Mouse (Mus musculus): ENCODE results near the gene Ctrc.

Ctrc gene

DNA sequence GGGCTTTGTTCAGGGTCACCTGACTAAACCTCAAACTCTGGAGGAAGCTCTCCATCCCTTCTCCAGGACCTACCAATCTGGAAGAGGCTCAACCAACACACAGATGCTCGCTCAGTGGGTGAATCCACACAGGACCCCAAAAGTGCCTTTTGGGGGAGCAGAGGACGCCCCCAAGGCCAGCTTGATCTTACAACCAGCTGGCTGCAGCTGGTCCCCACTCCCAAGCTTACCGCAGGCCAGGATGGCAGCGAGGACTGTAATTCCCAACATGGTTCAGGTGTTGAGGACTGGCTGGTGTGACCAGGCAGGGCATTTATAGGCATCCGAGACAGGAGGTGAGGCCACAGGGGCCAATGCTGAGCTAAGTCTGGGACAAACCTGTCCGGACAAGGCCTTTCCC is at the start of gene Ctrc:
TSS of gene Ctrc (minus strand) at position 361 of the 400 bp plus-strand sequence.
- DNase-seq (ENCODE audit: low spot score): no peak

- no peak for DNase-seq (ENCODE audit: low spot score)
Measured at GRCm38 (mm10) chr4:141895772-141896171, 49.6 kb upstream of the Ctrc start.

DNA sequence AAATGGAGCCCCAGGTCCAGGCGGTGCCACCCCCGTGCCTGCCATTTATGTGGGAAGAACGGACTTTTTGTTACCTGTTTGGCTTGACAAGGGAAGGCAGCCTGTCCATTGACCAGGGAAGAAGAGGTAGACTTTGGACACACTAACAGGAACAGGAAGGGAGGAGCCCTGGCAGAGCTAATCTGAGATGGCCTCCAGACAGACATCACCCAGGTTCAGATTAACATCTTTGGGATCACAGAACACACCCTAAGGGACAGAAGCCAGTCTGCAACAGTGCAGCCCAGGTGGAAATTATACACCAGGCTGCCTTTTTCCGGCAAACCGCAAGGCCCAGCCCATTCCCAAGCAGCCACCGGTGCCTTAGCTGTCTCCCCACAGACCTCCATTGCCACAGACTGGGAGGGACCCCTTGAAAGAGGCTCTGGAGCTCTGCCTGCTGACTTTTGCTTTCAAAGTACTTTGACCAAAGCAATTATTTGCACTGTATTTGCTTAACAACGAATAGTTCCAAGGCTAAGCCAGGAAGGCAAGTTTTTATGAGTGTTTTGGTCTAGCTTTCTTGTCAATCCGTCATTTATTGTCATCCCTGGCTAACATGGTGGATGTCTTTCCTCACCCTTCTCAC is 47.1 kb upstream of the Ctrc start:
- no peak for DNase-seq (ENCODE audit: low spot score)

DNA sequence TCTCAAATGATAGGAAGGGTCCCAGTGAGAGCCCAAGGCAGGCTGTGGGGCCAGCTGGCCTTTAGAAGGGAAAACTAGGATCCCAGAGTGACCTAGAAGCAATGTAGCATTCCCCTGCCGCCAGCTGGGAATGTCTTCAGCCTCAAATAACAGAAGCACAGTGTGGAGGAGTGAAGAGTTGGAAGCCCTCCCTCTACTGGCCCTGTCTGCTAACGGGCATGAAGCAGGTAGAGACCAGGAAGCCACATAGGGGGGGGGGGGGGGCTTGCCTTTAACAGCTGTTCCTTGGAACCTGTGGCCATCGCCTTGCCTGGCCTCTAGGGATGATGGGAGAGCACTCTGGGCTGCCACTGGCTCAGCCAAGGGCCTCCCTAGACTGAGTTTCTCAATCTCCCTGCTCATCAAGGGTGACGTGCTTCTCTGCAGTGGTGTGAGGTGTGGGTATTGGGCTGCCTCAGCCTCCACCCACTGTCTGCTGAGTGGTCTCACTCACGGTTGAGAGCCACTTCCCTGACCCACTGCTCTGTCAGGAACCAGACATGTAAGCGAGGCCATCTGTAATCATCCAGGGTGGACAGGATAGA is 40.3 kb upstream of the Ctrc start:
- DNase-seq (ENCODE audit: low spot score): no peak

DNA sequence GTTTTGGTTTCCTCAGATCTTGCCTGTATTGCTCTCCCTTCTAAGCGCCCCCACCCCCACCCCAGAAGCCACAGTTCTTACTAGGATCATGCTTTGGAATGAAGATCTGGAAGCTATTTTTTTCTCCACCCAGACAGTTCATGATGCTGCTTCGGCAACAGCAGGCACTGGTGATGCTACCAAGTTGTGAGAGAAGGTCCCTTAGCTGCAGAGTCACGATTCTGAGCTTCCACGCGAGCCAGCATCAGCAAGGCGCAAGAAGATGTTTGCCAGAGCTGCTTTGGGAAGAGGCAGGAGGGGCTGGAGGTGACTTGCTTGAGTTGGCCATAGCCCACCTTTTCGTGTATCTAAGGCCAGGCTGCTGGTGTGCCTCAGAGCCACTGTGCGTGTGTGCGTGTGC is 39.3 kb upstream of the Ctrc start:
- DNase-seq (ENCODE audit: low spot score): no peak

DNA sequence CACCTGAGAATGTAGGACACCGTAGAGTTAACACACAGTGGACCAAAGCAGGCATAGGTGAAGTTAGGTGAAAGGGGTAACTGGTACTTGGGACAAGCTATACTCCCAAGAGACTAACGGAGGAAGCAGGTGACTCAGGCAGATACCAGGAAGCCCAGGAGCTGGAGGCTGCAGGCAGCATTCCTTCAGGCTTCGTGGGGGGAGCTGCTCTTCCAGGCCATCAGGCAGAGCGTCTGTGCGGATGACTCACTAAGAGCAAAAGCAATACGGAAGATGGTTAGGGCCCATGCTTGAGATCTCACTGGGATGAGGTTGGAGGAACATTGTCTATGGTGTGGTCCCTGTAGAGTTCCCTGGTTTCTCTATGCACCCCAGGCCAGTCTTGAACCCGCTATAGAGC is 36.7 kb upstream of the Ctrc start:
- DNase-seq (ENCODE audit: low spot score): no peak

DNA sequence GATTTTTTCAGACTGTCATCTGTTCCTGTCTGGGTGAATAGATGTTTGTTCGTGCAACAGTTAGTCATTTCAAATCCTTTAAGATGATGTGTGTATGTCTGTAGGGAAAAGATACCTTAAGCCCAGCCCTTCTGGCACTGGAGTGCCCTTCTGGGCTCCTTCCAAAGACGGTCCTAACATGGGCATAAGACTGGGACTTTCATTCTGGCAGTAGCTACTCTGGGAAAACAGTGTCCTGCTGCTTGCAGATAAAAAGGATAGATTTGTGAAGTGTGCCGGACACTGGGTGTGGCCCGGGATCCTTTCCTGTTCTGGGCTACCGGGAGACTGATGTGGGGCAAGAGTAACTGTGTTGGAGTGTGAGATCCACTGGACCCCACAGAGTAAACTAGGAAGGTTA is 35.8 kb upstream of the Ctrc start:
- DNase-seq (ENCODE audit: low spot score): no peak

DNA sequence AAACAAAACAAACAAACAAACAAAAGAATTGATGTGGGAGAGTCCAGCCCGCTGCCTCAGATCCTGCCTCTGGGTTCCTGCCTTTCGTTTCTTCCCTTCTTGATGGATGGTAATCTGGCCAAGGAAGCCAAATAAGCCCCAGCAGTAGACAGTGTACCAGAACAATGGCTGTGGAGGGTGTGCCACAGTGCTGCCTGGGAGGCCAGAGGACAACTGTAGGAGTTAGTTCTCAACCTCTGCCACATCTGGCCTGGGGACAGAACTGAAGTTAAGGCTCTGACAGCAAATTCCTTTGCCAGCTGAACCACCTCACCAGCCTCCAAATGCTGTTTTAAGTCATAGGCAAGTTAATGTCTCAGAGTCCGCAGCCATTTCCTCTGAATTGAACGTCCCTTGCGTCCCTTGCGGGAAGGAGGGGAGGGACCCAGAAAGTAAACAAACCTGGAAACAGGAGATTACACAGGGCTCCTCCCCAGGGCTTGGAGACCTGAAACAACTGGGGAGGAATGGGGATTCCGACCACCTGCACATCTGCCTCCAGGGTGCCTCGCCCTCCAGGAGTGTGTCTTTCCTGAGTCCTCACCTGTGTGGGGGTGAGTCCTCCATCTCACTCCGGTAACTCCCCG is 35.2 kb upstream of the Ctrc start:
- no peak for DNase-seq (ENCODE audit: low spot score)

- DNase-seq (ENCODE audit: low spot score): no peak
Measured at GRCm38 (mm10) chr4:141879875-141880274, 33.7 kb upstream of the Ctrc start.

GRCm38 (mm10) chr4:141879074-141879473 is 32.9 kb upstream of the Ctrc start:
- DNase-seq (ENCODE audit: low spot score): no peak

DNA sequence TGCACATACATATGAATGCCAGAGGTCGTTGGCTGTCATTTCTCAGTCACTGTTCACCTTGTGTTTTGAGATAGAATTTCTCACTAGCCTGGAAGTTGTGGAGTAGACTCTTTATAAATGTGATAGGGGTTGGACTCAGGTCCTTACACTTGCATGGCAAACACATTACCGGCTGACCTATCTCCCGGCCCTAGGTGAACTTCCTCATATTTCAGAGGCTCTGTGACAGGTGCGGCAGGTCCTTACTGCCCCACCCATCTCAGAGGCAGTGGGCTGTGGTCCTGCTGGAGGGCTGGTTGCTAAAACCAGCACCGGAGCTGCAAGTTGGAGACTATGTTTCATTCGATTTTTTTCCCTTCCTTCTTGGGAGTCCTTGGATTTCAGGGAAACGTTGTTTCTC is 32.5 kb upstream of the Ctrc start:
- no peak for DNase-seq (ENCODE audit: low spot score)

- no peak for DNase-seq (ENCODE audit: low spot score)
Measured at GRCm38 (mm10) chr4:141875481-141876108, 29.4 kb upstream of the Ctrc start.

DNA sequence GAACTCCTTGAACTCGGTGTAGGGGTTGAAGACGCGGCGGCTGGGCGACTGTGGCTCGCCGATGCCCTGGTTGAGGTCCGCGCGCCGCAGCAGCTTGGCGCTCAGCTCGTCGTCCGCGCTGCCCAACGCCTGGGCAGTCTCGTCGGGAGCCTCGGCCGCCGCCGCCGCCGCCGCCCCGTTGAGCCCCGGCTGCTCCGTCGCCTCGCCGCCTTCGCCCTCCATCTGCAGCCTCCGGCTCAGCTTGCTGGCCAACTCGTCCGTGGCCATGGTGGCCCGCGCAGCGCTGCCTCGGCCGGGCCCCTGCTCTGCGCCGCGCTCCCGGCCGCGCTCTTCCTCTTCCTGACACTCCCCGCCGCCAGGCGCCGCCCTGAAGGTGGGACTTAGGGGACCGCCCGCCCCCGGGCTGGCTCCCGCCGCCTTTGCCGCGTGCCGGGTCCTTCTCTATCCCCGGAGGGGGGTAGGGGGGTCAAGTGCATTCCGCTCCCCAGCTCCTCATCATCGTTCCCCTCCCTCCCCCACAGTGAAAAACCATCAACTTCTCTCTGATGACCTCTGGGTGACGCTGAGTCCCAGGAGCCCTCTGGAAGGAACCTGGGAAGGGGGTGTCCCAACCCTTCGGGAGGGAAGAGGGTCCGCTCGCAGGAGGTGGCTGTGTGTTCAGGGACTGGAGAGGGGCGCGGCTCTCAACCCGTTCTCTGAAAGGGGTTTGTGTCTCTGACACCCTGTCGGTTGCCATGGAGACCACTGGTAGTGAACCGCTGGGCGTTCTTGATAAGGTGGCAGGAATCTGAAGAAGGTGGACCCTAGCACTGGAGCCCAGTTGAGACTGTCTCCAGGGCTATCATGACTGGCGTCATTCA is 28.7 kb upstream of the Ctrc start, which contains the start of gene Efhd2:
TSS of gene Efhd2 (minus strand) at position 320 of the 860 bp plus-strand sequence.
- peak; percentile 85 for DNase-seq (ENCODE audit: low spot score)

GRCm38 (mm10) chr4:141874111-141874600 is 28.0 kb upstream of the Ctrc start:
- DNase-seq (ENCODE audit: low spot score): no peak

DNA sequence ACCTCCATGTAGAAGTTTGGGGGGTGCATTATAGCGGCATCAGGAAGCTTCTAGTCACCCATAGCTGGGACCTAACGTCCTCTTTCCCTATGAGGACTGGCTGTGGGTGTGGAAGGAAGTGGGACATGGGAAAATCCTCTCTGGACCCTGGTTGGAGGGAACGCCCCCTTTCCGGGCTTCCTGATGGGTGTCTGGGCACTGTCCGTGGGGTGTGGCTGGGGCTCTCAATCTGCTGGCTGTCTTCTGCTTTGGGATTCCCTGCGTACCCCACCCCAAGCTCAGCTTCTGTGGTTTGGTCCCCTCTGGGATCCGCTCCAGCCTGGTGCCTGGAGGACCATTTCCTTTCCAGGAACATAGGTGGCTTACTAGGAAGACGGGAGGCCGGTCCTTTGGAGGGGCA is 26.8 kb upstream of the Ctrc start:
- DNase-seq (ENCODE audit: low spot score): no peak

- DNase-seq (ENCODE audit: low spot score): no peak
Measured at GRCm38 (mm10) chr4:141871909-141872308, 25.8 kb upstream of the Ctrc start.

DNA sequence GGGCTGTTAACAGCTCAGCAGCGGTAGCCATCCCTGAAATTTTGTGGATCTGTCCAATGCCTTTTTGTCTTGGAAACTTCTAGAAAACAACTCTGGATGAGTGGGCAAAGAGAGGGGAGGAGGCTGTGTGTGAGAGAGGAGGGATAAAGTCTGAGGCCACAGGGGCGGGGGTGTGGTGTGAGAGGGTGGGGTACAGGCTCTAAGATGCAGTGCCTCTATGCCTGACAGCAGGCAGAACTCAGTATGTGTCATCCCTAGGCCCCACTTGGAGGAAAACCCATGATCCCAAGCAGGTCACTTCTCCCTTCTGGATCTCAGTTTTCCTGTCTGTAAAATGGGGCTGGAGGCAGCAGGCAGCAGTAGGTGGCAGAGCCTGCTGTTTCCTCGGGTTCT is 25.2 kb upstream of the Ctrc start:
- no peak for DNase-seq (ENCODE audit: low spot score)

DNA sequence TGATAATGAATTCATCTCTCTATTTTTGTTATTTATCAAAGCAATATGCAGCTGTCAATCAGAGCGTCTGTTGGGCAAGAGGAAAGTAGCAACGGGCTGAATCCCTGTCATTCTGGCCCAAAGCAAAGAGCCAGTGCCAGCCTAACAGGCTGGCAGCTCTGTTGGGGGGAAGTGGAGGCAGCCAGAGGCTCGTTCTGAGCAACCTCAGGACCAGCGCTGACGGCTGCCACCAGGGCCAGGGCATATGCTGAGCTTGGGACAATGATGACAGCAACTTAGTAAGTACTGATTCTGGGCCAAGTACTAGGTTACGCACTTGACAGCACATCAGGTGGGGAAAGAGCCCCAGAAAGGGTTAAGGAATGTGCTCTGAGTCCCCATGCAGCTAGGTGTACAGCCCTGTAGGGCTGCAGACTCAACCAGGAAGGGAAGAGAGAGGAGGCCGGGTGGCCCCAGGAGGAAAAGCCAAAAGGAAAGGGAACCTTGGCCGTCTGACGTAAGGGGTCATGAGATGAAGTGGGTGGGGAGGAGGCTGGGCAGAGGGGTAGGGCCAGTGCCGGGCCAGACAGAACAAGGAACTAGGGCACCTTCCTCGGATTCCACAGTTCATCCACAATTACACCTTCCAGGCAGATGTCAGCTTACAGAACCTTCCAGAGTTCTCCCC is 24.6 kb upstream of the Ctrc start:
- no peak for DNase-seq (ENCODE audit: low spot score)

GRCm38 (mm10) chr4:141869436-141870215 is 23.5 kb upstream of the Ctrc start:
- DNase-seq (ENCODE audit: low spot score): no peak

- DNase-seq (ENCODE audit: low spot score): no peak
Measured at GRCm38 (mm10) chr4:141868051-141868450, 21.9 kb upstream of the Ctrc start.

- DNase-seq (ENCODE audit: low spot score): no peak
Measured at GRCm38 (mm10) chr4:141867498-141867897, 21.3 kb upstream of the Ctrc start.

Data from ovary, postnatal 36 days (tissue).